In genomic region chr13:52399143-52399542, GRCm38 (mm10) we compare ENCODE assay signal across 26 mouse cellular contexts.
A peak's percentile ranks its signal among the peaks of the same experiment; 100 is the strongest.
DNase-seq lines count a peak whose midpoint lies in the region; ATAC-seq and TF ChIP-seq lines count a peak whose summit lies in the region.
"Had no signal": no experiment of that assay in that cellular context is flagged by ENCODE, and none has a peak within 500 bp of the region (broad histone marks: within the 10 kb centered on the region; RNA-seq: fewer than 3 reads in every experiment).

No protein-coding gene starts in this region.

- no peaks in the 10 kb centered on the region for H3K4me1 ChIP-seq in stomach, postnatal 0 days (replicated peaks; ENCODE audit: control insufficient read depth, insufficient read depth)
- H3K4me1 ChIP-seq: heart, embryonic 13.5 days; hindbrain, embryonic 13.5 days; limb, embryonic 10.5 days; liver, embryonic 15.5 days; megakaryocyte, embryonic 14.5 days; midbrain, embryonic 15.5 days had no signal

- no peak overlapping the region for H3K4me3 ChIP-seq in stomach, postnatal 0 days (ENCODE audit: low read depth, low read length)
- H3K4me3 ChIP-seq: embryonic facial prominence, embryonic 12.5 days; erythroblast, embryonic 14.5 days; forebrain, embryonic 12.5 days; gastrocnemius, adult 2 months; heart, embryonic 13.5 days; hindbrain, embryonic 13.5 days; limb, embryonic 10.5 days; liver, embryonic 15.5 days; megakaryocyte, embryonic 14.5 days; midbrain, embryonic 15.5 days; neural tube, embryonic 12.5 days had no signal

- no peaks in the 10 kb centered on the region for H3K27me3 ChIP-seq in stomach, postnatal 0 days (ENCODE audit: control insufficient read depth, insufficient read depth, low read length)
- H3K27me3 ChIP-seq: embryonic facial prominence, embryonic 12.5 days; forebrain, embryonic 12.5 days; hindbrain, embryonic 13.5 days; liver, embryonic 15.5 days; midbrain, embryonic 15.5 days; neural tube, embryonic 12.5 days had no signal

- H3K36me3 ChIP-seq in stomach, postnatal 0 days (ENCODE audit: control insufficient read depth, insufficient read depth, low read length), result no peaks in the 10 kb centered on the region
- H3K36me3 ChIP-seq: embryonic facial prominence, embryonic 12.5 days; forebrain, embryonic 12.5 days; heart, embryonic 13.5 days; hindbrain, embryonic 13.5 days; limb, embryonic 10.5 days; liver, embryonic 15.5 days; midbrain, embryonic 15.5 days; neural tube, embryonic 12.5 days had no signal

- DNase-seq in kidney, adult 18-20 months, result peak; percentile 9
- no peak for DNase-seq in kidney, postnatal 10 days
- DNase-seq in lung, postnatal 36 days, result peak; percentile 8
- DNase-seq in lung, postnatal 25 days (ENCODE audit: low spot score), result no peak
- DNase-seq in kidney, postnatal 14 days, result peak; percentile 17
- peak; percentile 33 for DNase-seq in stomach, postnatal 0 days (ENCODE audit: low spot score)
- no peak for DNase-seq in thymus, adult 18-20 months
- DNase-seq: adrenal gland, postnatal 10 days; cerebellum, adult 18-20 months; cerebellum, postnatal 14 days; gastrocnemius, adult 2 months; heart, postnatal 14 days; layer of hippocampus, adult 9-11 months; liver; right cerebral cortex, postnatal 4 days had no signal

- TF ChIP-seq EP300 in stomach, postnatal 0 days (optimal IDR thresholded peaks at IDR 0.05), result no peak

- TF ChIP-seq CTCF in stomach, postnatal 0 days (IDR thresholded peaks at IDR 0.05; ENCODE audit: low read depth), result no peak

- WGBS in stomach, postnatal 0 days, result 44% methylated on average over 2 of the region's 2 CpGs

- H3K27ac ChIP-seq in stomach, postnatal 0 days (replicated peaks), result no peak overlapping the region
- H3K27ac ChIP-seq: embryonic facial prominence, embryonic 12.5 days; forebrain, embryonic 12.5 days; gastrocnemius, adult 2 months; heart, embryonic 13.5 days; hindbrain, embryonic 13.5 days; limb, embryonic 10.5 days; liver, embryonic 15.5 days; midbrain, embryonic 15.5 days; neural tube, embryonic 12.5 days had no signal

- H3K9ac ChIP-seq in stomach, postnatal 0 days (ENCODE audit: low read length), result no peak overlapping the region
- H3K9ac ChIP-seq: embryonic facial prominence, embryonic 12.5 days; forebrain, embryonic 12.5 days; heart, embryonic 13.5 days; hindbrain, embryonic 13.5 days; liver, embryonic 15.5 days; midbrain, embryonic 15.5 days; neural tube, embryonic 12.5 days had no signal

- peak; percentile 93 for ATAC-seq in stomach, postnatal 0 days (ENCODE audit: low FRiP score, low TSS enrichment)
- ATAC-seq: activated CD4-positive, CD25-positive, alpha-beta regulatory T cell, adult 4 months; midbrain, embryonic 15.5 days had no signal

- no peak overlapping the region for H3K4me2 ChIP-seq in stomach, postnatal 0 days (replicated peaks; ENCODE audit: low read depth)
- H3K4me2 ChIP-seq: embryonic facial prominence, embryonic 12.5 days; forebrain, embryonic 12.5 days; heart, embryonic 13.5 days; hindbrain, embryonic 13.5 days; liver, embryonic 15.5 days; midbrain, embryonic 15.5 days; neural tube, embryonic 12.5 days had no signal

- no peaks in the 10 kb centered on the region for H3K9me3 ChIP-seq in stomach, postnatal 0 days (ENCODE audit: control insufficient read depth, low read length)
- H3K9me3 ChIP-seq: embryonic facial prominence, embryonic 12.5 days; forebrain, embryonic 12.5 days; heart, embryonic 13.5 days; hindbrain, embryonic 13.5 days; limb, embryonic 10.5 days; liver, embryonic 15.5 days; midbrain, embryonic 15.5 days; neural tube, embryonic 12.5 days had no signal

Comparison
In these comparisons a context has a peak if more than half of its experiments do, and no peak if none do; other contexts are left out.
1. DNase-seq: peak in kidney, adult 18-20 months (single experiment), lung, postnatal 36 days (single experiment), kidney, postnatal 14 days (single experiment) and stomach, postnatal 0 days (single experiment); none in kidney, postnatal 10 days (single experiment), lung, postnatal 25 days (single experiment) and thymus, adult 18-20 months (0 of 2).